Mouse (Mus musculus): Measurements from ENCODE around the gene Srsf12. TPM values are rescaled to one million over a fixed set of nuclear protein-coding genes. Genes with fewer than 3 reads are reported as not detected.

Srsf12 gene
- polyA plus RNA-seq, 1 experiment, result not detected

DNA sequence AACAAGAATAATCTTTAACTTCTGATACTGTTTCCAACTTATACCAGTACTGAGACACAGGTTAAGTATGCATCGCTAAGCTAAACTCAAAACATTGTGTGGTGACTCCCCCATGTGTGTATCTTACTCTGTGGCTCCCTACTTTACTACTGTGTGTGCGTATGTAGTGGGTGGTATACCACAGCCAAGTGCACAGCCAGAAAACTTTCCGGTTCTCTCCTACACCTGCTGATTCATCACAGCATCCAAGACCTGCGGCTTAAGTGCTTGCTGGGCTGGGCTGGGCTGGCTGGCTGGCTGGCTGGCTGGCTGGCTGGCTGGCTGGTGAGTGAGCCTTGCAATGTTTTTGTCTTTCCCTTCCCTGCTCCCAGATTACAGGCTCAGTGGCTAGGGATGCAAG lies 35.1 kb downstream of the Srsf12 start:
- Histone ChIP-seq H3K79me2 (ENCODE audit: control insufficient read depth, insufficient read depth) (peaks cover 29% of the 10 kb centered on the region), H3K27me3 (ENCODE audit: control insufficient read depth, insufficient read depth, insufficient read length) (no peaks in the 10 kb centered on the region), H3K36me3 (ENCODE audit: control insufficient read depth, insufficient read depth) (peaks cover 18% of the 10 kb centered on the region), H3ac (ENCODE audit: control insufficient read depth, insufficient read length, low read depth) (no peak overlapping the region), H3K79me3 (ENCODE audit: low read depth) (peaks cover 11% of the 10 kb centered on the region), H3K4me3 (ENCODE audit: insufficient read depth, poor library complexity, severe bottlenecking) (no peak overlapping the region)
- TF ChIP-seq FOSL1 (IDR thresholded peaks at IDR 0.05; ENCODE audit: insufficient read depth, low read length, poor library complexity, severe bottlenecking), result no peak

DNA sequence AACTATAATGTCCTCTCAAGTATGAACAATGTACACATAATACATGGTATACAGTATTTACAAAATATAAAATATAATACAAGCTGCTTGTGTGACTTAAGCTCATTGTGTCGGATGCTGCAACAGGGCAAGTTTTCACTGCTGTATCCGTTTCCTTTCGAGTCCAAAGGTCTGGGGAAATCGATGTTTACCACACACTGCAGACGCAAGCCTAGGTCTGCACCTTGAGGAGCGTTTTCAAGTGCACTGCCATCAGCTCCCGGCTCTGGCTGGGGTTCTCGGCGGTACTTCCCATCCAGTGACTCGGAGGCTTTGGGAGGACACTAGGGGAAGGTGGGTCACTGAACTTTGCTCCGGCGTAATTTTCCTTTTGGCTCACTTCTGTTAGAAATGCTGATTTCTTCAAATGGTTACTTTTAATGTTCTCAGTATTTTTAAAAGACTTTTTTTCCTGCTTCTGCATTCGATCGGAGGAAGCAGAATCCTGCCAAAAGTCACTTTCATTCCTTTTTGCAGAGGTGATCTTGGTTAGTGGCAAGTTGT lies 37.1 kb downstream of the Srsf12 start:
- H3K27me3 ChIP-seq (ENCODE audit: control insufficient read depth, insufficient read depth, insufficient read length), result no peaks in the 10 kb centered on the region
- peaks cover 29% of the 10 kb centered on the region for H3K79me2 ChIP-seq (ENCODE audit: control insufficient read depth, insufficient read depth)
- no peak overlapping the region for H3K4me3 ChIP-seq (ENCODE audit: insufficient read depth, poor library complexity, severe bottlenecking)
- no peak overlapping the region for H3ac ChIP-seq (ENCODE audit: control insufficient read depth, insufficient read length, low read depth)
- H3K79me3 ChIP-seq (ENCODE audit: low read depth), result peaks cover 11% of the 10 kb centered on the region
- H3K36me3 ChIP-seq (ENCODE audit: control insufficient read depth, insufficient read depth), result peaks cover 18% of the 10 kb centered on the region
- TF ChIP-seq MAX (IDR thresholded peaks at IDR 0.05), result no peak
- no peak for TF ChIP-seq MYOD1 (IDR thresholded peaks at IDR 0.05; ENCODE audit: control insufficient read depth, insufficient read length, low read depth)

DNA sequence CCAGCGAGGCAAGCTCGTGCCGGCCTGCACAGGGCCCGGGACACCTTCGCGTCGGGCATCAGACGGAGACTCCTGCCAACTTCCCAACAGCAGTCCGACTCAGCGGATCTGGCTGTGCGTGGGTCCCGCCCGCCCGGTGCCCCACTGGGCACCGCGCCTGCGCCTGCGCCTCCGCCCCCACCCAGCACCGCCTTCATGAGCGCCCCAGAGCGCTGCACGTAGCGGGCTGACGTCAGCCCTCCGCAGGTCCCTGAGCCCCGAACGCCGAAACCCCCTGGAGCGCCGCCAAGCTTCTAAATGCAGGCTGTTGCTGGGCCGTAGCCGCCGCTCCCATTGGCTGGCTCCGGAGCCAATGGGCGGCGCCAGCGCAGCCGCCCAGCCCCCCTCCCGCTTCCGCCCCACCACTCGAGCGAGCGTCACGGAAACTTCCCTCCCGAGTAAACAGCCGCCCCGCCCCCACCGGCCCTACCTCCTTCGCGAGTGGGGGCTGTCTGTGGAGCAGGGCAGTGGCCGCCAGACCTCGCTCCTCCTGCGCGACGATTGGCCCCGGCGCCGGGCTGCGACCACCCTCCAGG lies 38.8 kb downstream of the Srsf12 start:
- Histone ChIP-seq H3K4me3 (ENCODE audit: insufficient read depth, poor library complexity, severe bottlenecking) (peak overlapping the region; percentile 61), H3K27me3 (ENCODE audit: control insufficient read depth, insufficient read depth, insufficient read length) (no peaks in the 10 kb centered on the region), H3K36me3 (ENCODE audit: control insufficient read depth, insufficient read depth) (peaks cover 18% of the 10 kb centered on the region), H3ac (ENCODE audit: control insufficient read depth, insufficient read length, low read depth) (peak overlapping the region; percentile 77), H3K79me2 (ENCODE audit: control insufficient read depth, insufficient read depth) (peaks cover 29% of the 10 kb centered on the region), H3K79me3 (ENCODE audit: low read depth) (peaks cover 11% of the 10 kb centered on the region)
- TF ChIP-seq MYOD1 (IDR thresholded peaks at IDR 0.05; ENCODE audit: control insufficient read depth, insufficient read length, low read depth), result no peak

- TF ChIP-seq MYOD1 (IDR thresholded peaks at IDR 0.05; ENCODE audit: control insufficient read depth, insufficient read length, low read depth), result no peak
- TF ChIP-seq MAX (IDR thresholded peaks at IDR 0.05), result peak; percentile 62
- peak overlapping the region; percentile 61 for H3K4me3 ChIP-seq (ENCODE audit: insufficient read depth, poor library complexity, severe bottlenecking)
- H3K27me3 ChIP-seq (ENCODE audit: control insufficient read depth, insufficient read depth, insufficient read length), result no peaks in the 10 kb centered on the region
- H3K36me3 ChIP-seq (ENCODE audit: control insufficient read depth, insufficient read depth), result peaks cover 18% of the 10 kb centered on the region
- H3K79me2 ChIP-seq (ENCODE audit: control insufficient read depth, insufficient read depth), result peaks cover 29% of the 10 kb centered on the region
- H3K79me3 ChIP-seq (ENCODE audit: low read depth), result peaks cover 11% of the 10 kb centered on the region
- H3ac ChIP-seq (ENCODE audit: control insufficient read depth, insufficient read length, low read depth), result peak overlapping the region; percentile 77
Observed at GRCm38 (mm10) chr4:33248062-33248889, 39.5 kb downstream of the Srsf12 start.

- no peak for TF ChIP-seq MYOD1 (IDR thresholded peaks at IDR 0.05; ENCODE audit: control insufficient read depth, insufficient read length, low read depth)
- TF ChIP-seq MAX (IDR thresholded peaks at IDR 0.05), result no peak
- no peak for TF ChIP-seq CEBPB (IDR thresholded peaks at IDR 0.05; ENCODE audit: low read depth)
- TF ChIP-seq USF1 (IDR thresholded peaks at IDR 0.05; ENCODE audit: low read depth), result no peak
- TF ChIP-seq MYOG (IDR thresholded peaks at IDR 0.05; ENCODE audit: control insufficient read depth, extremely low read depth, insufficient read length), result no peak
- TF ChIP-seq CTCF (IDR thresholded peaks at IDR 0.05; ENCODE audit: control insufficient read depth, insufficient read depth, insufficient read length), result no peak
- no peak for TF ChIP-seq FOSL1 (IDR thresholded peaks at IDR 0.05; ENCODE audit: insufficient read depth, low read length, poor library complexity, severe bottlenecking)
- Histone ChIP-seq H3K4me3 (ENCODE audit: insufficient read depth, poor library complexity, severe bottlenecking) (peak overlapping the region; percentile 61), H3K36me3 (ENCODE audit: control insufficient read depth, insufficient read depth) (peaks cover 18% of the 10 kb centered on the region), H3K79me2 (ENCODE audit: control insufficient read depth, insufficient read depth) (peaks cover 29% of the 10 kb centered on the region), H3K79me3 (ENCODE audit: low read depth) (peaks cover 11% of the 10 kb centered on the region), H3K27me3 (ENCODE audit: control insufficient read depth, insufficient read depth, insufficient read length) (no peaks in the 10 kb centered on the region), H3ac (ENCODE audit: control insufficient read depth, insufficient read length, low read depth) (no peak overlapping the region)
Observed at GRCm38 (mm10) chr4:33248915-33249314, 40.1 kb downstream of the Srsf12 start.

- H3K27me3 ChIP-seq (ENCODE audit: control insufficient read depth, insufficient read depth, insufficient read length), result no peaks in the 10 kb centered on the region
- H3K4me3 ChIP-seq (ENCODE audit: insufficient read depth, poor library complexity, severe bottlenecking), result no peak overlapping the region
- H3K79me3 ChIP-seq (ENCODE audit: low read depth), result peaks cover 11% of the 10 kb centered on the region
- H3K79me2 ChIP-seq (ENCODE audit: control insufficient read depth, insufficient read depth), result peaks cover 25% of the 10 kb centered on the region
- no peak overlapping the region for H3ac ChIP-seq (ENCODE audit: control insufficient read depth, insufficient read length, low read depth)
- TF ChIP-seq MAX (IDR thresholded peaks at IDR 0.05), result no peak
- TF ChIP-seq FOSL1 (IDR thresholded peaks at IDR 0.05; ENCODE audit: insufficient read depth, low read length, poor library complexity, severe bottlenecking), result no peak
- TF ChIP-seq USF1 (IDR thresholded peaks at IDR 0.05; ENCODE audit: low read depth), result no peak
- no peak for TF ChIP-seq MYOG (IDR thresholded peaks at IDR 0.05; ENCODE audit: control insufficient read depth, extremely low read depth, insufficient read length)
- no peak for TF ChIP-seq MYOD1 (IDR thresholded peaks at IDR 0.05; ENCODE audit: control insufficient read depth, insufficient read length, low read depth)
- no peak for TF ChIP-seq CEBPB (IDR thresholded peaks at IDR 0.05; ENCODE audit: low read depth)
- peaks cover 15% of the 10 kb centered on the region for H3K36me3 ChIP-seq (ENCODE audit: control insufficient read depth, insufficient read depth)
Observed at GRCm38 (mm10) chr4:33249716-33250230, 41.0 kb downstream of the Srsf12 start.

Data from C2C12 (cell line).